Mouse (Mus musculus) kidney, embryonic 14.5 days (tissue): Measurements from ENCODE around the gene Ppox. TPM values are rescaled to one million over a fixed set of nuclear protein-coding genes. Genes with fewer than 3 reads are reported as not detected.

Experiments
- polyA plus RNA-seq: library from polyadenylated mRNA; unstranded; fragments of >200 nt; fragmentation: Nextera tagmentation; extraction: Ambion mirVana; gene quantifications from 2 replicates; pipeline ENCODE4 v1.2.1, GENCODE M21; 2014

The Ppox gene
- polyA plus RNA-seq, 1 experiment from 2014 or later = 58.1 TPM

Other genes starting within 250 kb of the Ppox start
- 7.0 and 7.9 TPM in 2 replicates for gene Fcgr3, start 216.3 kb downstream of the Ppox start, polyA plus RNA-seq
- 2.9 and 3.8 TPM in 2 replicates for gene Cfap126, start 167.3 kb downstream of the Ppox start, polyA plus RNA-seq
- 291 and 322 TPM in 2 replicates for gene Sdhc, start 130.6 kb downstream of the Ppox start, polyA plus RNA-seq
- 0.24 TPM in 1 of 2 replicates, not detected in the other for gene Mpz, start 130.5 kb downstream of the Ppox start, polyA plus RNA-seq
- gene Pcp4l1, start 84.9 kb downstream of the Ppox start, polyA plus RNA-seq = 2.1 and 2.6 TPM in 2 replicates
- gene Nr1i3, start 67.2 kb downstream of the Ppox start, polyA plus RNA-seq = 0.24 and 0.27 TPM in 2 replicates
- gene Tomm40l, start 58.7 kb downstream of the Ppox start, polyA plus RNA-seq = 31.3 and 36.4 TPM in 2 replicates
- 3.5 and 5.7 TPM in 2 replicates for gene Apoa2, start 56.1 kb downstream of the Ppox start, polyA plus RNA-seq
- 30.7 and 32.1 TPM in 2 replicates for gene Fcer1g, start 46.8 kb downstream of the Ppox start, polyA plus RNA-seq
- gene Adamts4, start 30.8 kb downstream of the Ppox start, polyA plus RNA-seq = 4.1 and 6.9 TPM in 2 replicates
- 229 and 293 TPM in 2 replicates for gene Ndufs2, start 29.8 kb downstream of the Ppox start, polyA plus RNA-seq
- 69.9 and 79.2 TPM in 2 replicates for gene B4galt3, start 10.9 kb downstream of the Ppox start, polyA plus RNA-seq
- 74.4 and 87.9 TPM in 2 replicates for gene Usp21, start 6.8 kb upstream of the Ppox start, polyA plus RNA-seq
- 114 and 123 TPM in 2 replicates for gene Ufc1, start 13.8 kb upstream of the Ppox start, polyA plus RNA-seq
- 38.8 and 47.1 TPM in 2 replicates for gene Dedd, start 48.0 kb upstream of the Ppox start, polyA plus RNA-seq
- gene Nit1, start 64.5 kb upstream of the Ppox start, polyA plus RNA-seq = 33.7 and 34.5 TPM in 2 replicates
- gene Pfdn2, start 64.5 kb upstream of the Ppox start, polyA plus RNA-seq = 53.7 and 103 TPM in 2 replicates
- 2.2 and 2.4 TPM in 2 replicates for gene Klhdc9, start 79.6 kb upstream of the Ppox start, polyA plus RNA-seq
- gene Nectin4, start 88.9 kb upstream of the Ppox start, polyA plus RNA-seq = 1.0 and 2.6 TPM in 2 replicates
- 0.69 and 0.81 TPM in 2 replicates for gene Arhgap30, start 107.8 kb upstream of the Ppox start, polyA plus RNA-seq
- gene Usf1, start 130.1 kb upstream of the Ppox start, polyA plus RNA-seq = 85.4 and 86.4 TPM in 2 replicates
- gene Tstd1, start 137.7 kb upstream of the Ppox start, polyA plus RNA-seq = 2.2 and 4.0 TPM in 2 replicates
- gene F11r, start 156.3 kb upstream of the Ppox start, polyA plus RNA-seq = 96.4 and 127 TPM in 2 replicates
- 10.3 and 14.7 TPM in 2 replicates for gene Alyref2, start 222.3 kb upstream of the Ppox start, polyA plus RNA-seq